Mouse (Mus musculus) adrenal gland, adult 2 months (tissue): Measurements from ENCODE around the gene Aen. TPM values are rescaled to one million over a fixed set of nuclear protein-coding genes. Genes with fewer than 3 reads are reported as not detected.
A peak's percentile ranks its signal among the peaks of the same experiment; 100 is the strongest.

ENCODE experiments used
- DNase-seq: peaks from one replicate; pipeline ENCODE4 v3.0.0; 2021
- polyA plus RNA-seq: library from polyadenylated mRNA; depleted of rRNA; stranded (reverse); fragments of >200 nt; gene quantifications from 2 replicates; pipeline ENCODE4 v1.2.3, GENCODE M21; 2012
- total RNA-seq, 2 experiments: library from RNA; stranded (reverse); gene quantifications; 2 replicates each; pipeline ENCODE4 v1.2.3; 2021

Aen gene
- total and polyA plus RNA-seq, 3 experiments, result 33.3 to 41.4 (median 36.7) TPM

GRCm38 (mm10) chr7:78893917-78894316 lies 1.7 kb upstream of the Aen start:
- no peak for DNase-seq

DNA sequence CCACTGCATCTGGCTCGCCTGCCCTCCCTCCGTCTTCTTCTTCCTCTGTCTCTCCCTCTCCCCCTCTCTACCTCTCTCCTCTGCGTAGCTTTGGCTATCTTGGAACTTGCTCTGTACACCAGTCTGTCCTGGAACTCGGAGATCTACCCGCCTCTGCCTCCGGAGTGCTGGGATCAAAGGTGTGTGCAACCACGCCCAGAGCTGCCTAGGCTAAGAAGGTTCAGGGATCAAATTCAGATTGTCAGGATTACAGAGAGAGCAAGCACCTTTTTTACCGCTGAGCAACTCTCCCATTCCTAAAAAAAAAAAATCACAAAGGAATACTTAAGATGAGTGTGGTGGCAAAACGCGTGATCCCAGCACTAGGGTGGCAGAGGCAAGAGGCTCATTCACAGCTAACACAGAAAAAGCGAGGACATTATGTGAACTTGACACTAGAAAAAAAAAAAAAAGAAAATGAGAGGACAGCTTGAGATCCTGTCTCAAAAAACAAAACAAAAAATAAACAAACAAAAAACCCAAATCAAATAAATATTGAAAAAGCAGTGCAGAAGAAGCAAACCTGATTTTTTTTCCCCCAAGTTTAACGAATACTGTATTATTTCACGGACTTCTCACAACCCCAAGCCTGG lies 517 bp upstream of the Aen start:
- DNase-seq, result no peak

DNA sequence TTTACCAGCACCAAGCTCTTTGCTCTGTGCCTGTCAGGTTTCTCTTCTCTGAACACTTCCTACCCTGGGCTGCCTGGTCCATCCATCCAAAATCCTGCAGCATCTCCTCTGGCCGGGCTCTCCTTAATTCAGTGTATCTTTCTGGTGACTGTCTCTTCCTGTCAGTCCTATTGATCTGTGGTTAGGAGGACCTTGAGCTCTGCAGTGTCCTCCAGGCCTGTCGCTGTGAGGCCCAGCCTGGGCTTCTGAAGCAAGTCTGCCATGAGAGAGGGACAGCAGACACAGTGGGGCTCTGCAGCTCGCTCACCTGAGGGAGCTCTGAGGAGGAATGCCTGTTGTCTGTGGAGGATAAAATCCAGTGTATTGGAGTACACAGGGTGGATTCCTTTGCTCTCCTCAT lies 1.9 kb downstream of the Aen start:
- no peak for DNase-seq

DNA sequence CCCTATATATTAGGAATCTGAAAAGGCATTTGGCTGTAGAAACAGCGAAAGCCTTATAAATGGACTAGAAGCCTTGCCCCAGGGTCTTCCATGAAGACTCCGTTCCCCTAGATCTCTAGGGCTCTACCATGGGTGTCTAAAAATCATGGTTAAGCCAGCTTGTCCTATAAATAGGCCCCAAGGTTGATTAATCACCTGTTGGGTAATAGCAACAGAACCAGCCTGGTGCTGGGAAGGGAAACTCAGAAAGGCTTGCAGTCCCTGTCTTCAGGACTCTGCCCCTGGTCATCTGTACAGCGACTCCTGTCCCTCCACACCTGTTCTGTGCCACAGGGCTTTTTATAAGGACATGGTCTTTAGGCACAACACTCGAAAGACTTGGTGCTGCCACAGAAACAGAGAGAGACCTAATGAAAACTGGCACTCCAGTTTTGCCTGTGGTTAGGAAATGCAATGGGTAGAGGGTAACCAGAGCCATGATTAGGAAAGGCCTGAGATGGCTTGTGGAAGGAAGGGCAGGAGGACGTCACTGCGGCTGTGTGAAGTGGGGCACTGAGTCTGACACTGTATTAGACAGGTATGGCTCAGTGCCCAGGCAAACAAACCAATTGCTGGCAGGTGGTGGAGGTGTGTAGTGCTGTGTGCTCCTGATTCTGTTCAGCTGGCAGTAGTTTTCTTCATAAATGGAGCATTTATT lies 7.7 kb downstream of the Aen start:
- DNase-seq, result no peak

GRCm38 (mm10) chr7:78904175-78904574 lies 8.5 kb downstream of the Aen start:
- DNase-seq, result no peak

DNA sequence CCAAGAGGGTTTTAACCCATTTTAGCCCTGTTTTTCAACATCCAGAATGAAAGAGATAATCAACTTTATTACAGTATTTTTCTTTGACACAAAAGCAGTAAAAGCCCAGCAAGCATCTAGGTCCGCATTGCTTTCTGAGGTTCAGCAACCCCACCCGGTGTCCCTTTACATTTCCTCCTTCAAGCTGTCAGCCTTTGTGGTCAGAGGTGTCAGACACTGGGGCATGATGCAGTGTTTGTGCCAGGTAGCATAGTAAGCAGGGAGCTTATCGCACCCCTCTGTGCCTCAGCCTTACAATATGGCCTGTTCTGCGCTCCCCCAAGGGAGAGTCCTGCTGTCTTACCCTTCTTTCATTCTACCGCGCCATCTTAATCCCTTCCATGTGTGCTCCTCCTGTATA lies 13.4 kb downstream of the Aen start:
- no peak for DNase-seq

GRCm38 (mm10) chr7:78910336-78911098 lies 14.9 kb downstream of the Aen start:
- no peak for DNase-seq

- DNase-seq, result no peak
Observed at GRCm38 (mm10) chr7:78911209-78911608, 15.6 kb downstream of the Aen start.

- DNase-seq, result no peak
Observed at GRCm38 (mm10) chr7:78912253-78912973, 16.8 kb downstream of the Aen start.

DNA sequence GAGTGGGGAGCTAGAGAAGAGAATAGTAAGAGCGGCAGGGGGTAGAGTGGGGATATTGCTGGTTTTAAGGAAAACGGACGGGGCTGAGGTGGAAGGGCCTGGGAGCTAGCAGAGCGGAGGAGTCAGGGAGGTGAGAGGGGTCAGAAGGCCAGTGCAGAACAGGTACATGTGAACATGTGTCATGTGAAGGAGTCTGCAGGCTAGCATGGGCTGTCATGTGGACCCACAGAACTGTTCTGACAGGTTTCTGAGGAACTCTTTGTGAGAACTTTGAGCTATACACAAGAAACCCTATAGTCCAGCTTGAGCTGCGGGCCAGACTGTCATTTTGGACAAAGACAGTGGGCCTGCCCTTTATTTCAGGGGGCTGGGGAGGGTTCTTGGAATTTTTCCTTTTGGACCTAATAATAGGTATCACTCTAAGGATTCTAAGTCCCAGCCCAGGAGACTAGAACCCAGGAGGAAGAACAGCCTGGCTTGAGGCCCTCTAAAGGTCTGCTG lies 17.4 kb downstream of the Aen start, which contains the start of gene Isg20:
Gene Isg20, plus strand, starts transcription at position 451 of the 501 bp plus-strand sequence.
- no peak for DNase-seq

DNA sequence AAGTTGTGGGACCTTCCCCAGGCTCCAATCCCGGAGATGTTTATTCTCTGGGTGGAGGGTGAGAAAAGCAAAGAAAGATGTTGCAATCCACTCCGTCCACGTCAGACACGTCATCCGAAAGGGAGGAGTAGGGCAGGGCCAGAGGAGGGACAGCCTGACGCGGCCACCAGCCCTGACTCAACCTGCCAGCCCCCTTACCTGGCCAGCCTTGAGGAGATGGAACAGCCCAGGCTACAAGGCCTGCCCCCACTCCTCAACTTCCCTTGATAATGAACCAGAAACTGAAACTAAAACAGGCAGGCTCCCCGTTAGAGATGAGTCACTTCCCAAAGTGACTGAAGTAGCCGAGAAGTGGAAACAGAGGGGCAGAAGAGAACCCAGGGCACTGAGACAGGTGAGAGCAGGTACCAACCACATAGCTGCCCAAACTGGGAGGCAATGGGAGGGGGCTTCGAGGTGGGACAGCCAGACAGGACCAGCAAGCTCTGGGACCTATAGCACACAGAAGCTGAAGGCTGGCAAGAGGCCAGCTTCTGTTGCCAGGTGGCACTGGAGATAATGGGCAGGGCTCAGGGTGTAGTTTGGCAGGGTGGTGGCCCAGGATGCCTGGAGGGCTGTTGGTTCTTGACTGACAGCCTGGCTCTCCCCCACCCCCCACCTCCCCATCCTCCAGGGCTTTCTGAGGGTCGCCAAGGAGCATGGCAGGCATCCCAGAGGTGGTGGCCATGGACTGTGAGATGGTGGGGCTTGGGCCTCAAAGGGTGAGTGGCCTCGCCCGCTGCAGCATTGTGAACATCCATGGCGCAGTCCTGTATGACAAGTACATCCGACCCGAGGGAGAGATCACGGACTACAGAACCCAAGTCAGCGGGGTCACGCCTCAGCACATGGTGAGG lies 18.2 kb downstream of the Aen start:
- DNase-seq, result peak; percentile 87

DNA sequence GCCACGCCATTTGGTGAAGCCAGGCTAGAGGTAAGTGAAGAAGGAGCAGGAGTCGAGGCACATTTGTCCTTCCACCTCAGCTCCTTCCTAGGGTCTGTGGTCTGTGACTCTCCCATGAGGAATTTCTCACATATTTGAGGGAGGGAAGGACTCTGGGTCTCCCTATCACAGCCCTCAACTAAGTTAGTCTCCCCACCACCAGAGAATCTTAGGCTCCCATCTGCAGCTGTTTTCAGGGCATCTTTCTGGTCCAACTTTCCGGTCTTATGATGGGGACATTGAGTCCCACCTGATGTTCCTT lies 18.8 kb downstream of the Aen start:
- no peak for DNase-seq

- no peak for DNase-seq
Observed at GRCm38 (mm10) chr7:78914896-78915510, 19.3 kb downstream of the Aen start.

DNA sequence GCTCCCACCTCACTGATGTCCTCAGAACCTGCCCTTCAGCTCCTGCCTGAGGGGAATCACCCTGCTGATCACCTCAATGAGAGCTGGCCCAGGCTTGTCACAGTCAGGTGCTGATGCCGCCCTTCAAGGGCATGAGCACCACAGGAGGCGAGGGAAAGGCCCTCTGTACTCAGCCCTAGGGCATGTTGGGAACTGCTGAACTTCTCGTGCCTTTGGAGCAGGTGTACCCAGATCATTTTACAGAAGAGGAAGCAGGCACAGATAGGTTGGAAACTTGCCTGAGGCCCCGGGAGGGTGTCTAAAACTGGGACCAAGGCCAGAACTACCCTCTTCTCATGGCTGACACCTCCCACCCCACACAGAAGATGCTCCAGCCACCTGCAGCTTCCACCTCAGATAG lies 23.0 kb downstream of the Aen start:
- no peak for DNase-seq

GRCm38 (mm10) chr7:78922506-78922905 lies 26.9 kb downstream of the Aen start:
- DNase-seq, result no peak

- peak; percentile 64 for DNase-seq
Observed at GRCm38 (mm10) chr7:78924300-78924699, 28.6 kb downstream of the Aen start.

- DNase-seq, result no peak
Observed at GRCm38 (mm10) chr7:78924796-78925195, 29.1 kb downstream of the Aen start.

GRCm38 (mm10) chr7:78925680-78926079 lies 30.0 kb downstream of the Aen start:
- DNase-seq, result no peak

- DNase-seq, result no peak
Observed at GRCm38 (mm10) chr7:78926156-78926555, 30.5 kb downstream of the Aen start.

- no peak for DNase-seq
Observed at GRCm38 (mm10) chr7:78927266-78927665, 31.6 kb downstream of the Aen start.
